Mouse (Mus musculus) spleen, adult 2 months (tissue): ENCODE measurements around the gene Ap3m1.

ENCODE experiments used
- CTCF ChIP-seq: fragments of 200-500 bp; IDR thresholded peaks from 2 replicates; pipeline ENCODE4 v1.5.1; 2011; ENCODE audit warnings: mild to moderate bottlenecking, inconsistent platforms; ENCODE audit not compliant: insufficient read depth, insufficient read length, insufficient replicate concordance; ENCODE audit errors: extremely low read depth
- POLR2A ChIP-seq: fragments of 200-500 bp; IDR thresholded peaks from 2 replicates; pipeline ENCODE4 v1.6.1; 2011; ENCODE audit warnings: low read depth, low read length, inconsistent platforms

DNA sequence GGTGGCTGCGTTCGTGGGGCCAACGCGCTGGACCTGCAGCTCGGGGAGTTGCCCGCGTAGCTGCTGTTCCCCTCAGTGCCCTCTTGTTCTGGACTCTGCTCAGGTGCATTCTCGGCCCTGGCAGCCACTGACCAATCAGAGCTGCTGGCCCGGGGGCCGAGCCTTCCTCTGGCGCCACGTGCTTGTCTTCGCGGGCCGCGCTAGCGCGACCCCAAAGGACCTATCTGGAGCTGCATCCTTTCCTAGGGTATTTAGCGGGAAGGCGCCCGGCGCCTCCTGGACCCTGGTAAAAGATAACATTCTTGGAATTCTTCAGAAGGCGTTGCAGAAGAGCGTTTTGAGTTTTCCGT, 448 bp upstream of the Ap3m1 start:
- no peak for TF ChIP-seq CTCF
- TF ChIP-seq POLR2A: no peak
